Mouse (Mus musculus): ENCODE results near the gene Gm49320. TPM values are rescaled to one million over a fixed set of nuclear protein-coding genes. Genes with fewer than 3 reads are reported as not detected.
A peak's percentile ranks its signal among the peaks of the same experiment; 100 is the strongest.

The Gm49320 gene
- total and polyA plus RNA-seq, 3 experiments = 2.0 TPM; not detected in 2

DNA sequence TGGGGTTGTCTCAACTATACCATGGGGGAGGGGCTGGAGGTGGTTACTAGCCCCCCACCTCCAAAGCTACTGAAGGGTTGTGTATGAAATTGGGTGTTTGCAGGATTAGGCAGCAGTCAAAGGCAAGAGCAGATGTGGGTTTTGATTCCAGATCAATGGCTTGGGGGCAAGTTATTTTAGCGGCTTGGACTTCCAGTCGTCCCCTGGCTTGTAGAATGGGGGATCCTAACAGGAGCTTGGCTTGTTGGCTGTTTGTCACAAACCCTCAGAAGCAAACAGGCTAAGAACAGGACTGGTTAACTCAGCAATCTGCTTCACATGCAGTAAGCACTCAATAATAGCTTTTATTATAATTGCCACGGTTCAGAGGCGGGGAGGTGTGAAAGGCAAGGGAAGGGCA lies 18.7 kb downstream of the Gm49320 start:
- no peak overlapping the region for H3K4me3 ChIP-seq (ENCODE audit: control insufficient read depth in 1 of 2, insufficient read depth in 1 of 2, low read depth in 2 of 2, low read length in 2 of 2)
- peaks cover 3 to 7% of the 10 kb centered on the region in 2 experiments for H3K36me3 ChIP-seq (ENCODE audit: control insufficient read depth in 1 of 2, insufficient read depth in 2 of 2, low read length in 2 of 2)
- no peak overlapping the region for H3K9ac ChIP-seq (ENCODE audit: control insufficient read depth, low read depth, low read length, poor library complexity, severe bottlenecking)
- H3K27ac ChIP-seq (ENCODE audit: control insufficient read depth, low read depth, low read length) = no peak overlapping the region
- no peaks in the 10 kb centered on the region for H3K27me3 ChIP-seq (ENCODE audit: control insufficient read depth in 1 of 2, insufficient read depth in 2 of 2, low read length in 2 of 2)
- DNase-seq (ENCODE audit: low read depth, low spot score) = no peak
- TF ChIP-seq MAX (IDR thresholded peaks at IDR 0.05; ENCODE audit: low read length) = no peak
- no peak for TF ChIP-seq POLR2AphosphoS2 (IDR thresholded peaks at IDR 0.05; ENCODE audit: low read length)
- TF ChIP-seq ELF1 (IDR thresholded peaks at IDR 0.05; ENCODE audit: low read depth, low read length) = no peak
- TF ChIP-seq RAD21 (IDR thresholded peaks at IDR 0.05; ENCODE audit: low read depth, low read length) = no peak
- no peak for TF ChIP-seq RCOR1 (IDR thresholded peaks at IDR 0.05; ENCODE audit: low read depth, low read length)
- no peak for TF ChIP-seq POLR2AphosphoS5 (IDR thresholded peaks at IDR 0.05; ENCODE audit: borderline replicate concordance, low read depth, low read length)
- TF ChIP-seq ZNF384 (IDR thresholded peaks at IDR 0.05; ENCODE audit: low read depth, low read length) = no peak
- TF ChIP-seq KAT2A (conservative IDR thresholded peaks at IDR 0.05; ENCODE audit: low read depth, low read length) = no peak
- TF ChIP-seq MXI1 (IDR thresholded peaks at IDR 0.05; ENCODE audit: low read depth, low read length) = no peak
- TF ChIP-seq MAZ (IDR thresholded peaks at IDR 0.05; ENCODE audit: low read depth, low read length) = no peak
- no peak for TF ChIP-seq E2F4 (IDR thresholded peaks at IDR 0.05; ENCODE audit: borderline replicate concordance, low read depth, low read length)
- no peak for TF ChIP-seq MAFK (IDR thresholded peaks at IDR 0.05; ENCODE audit: borderline replicate concordance, low read depth, low read length)
- no peak for TF ChIP-seq MYC (IDR thresholded peaks at IDR 0.05; ENCODE audit: low read depth, low read length)
- no peak for TF ChIP-seq CTCF (IDR thresholded peaks at IDR 0.05 in 2 of 3, conservative IDR thresholded peaks at IDR 0.05 in 1 of 3; ENCODE audit: control insufficient read depth in 1 of 3, insufficient read depth in 1 of 3, low read depth in 2 of 3, low read length in 3 of 3, poor library complexity in 1 of 3, severe bottlenecking in 1 of 3)
- no peak for TF ChIP-seq JUND (IDR thresholded peaks at IDR 0.05; ENCODE audit: low read depth, low read length)
- TF ChIP-seq ETS1 (IDR thresholded peaks at IDR 0.05; ENCODE audit: low read depth, low read length) = no peak
- no peak for TF ChIP-seq MYB (IDR thresholded peaks at IDR 0.05; ENCODE audit: low read depth, low read length)
- no peak for TF ChIP-seq POLR2A (IDR thresholded peaks at IDR 0.05; ENCODE audit: control insufficient read depth in 1 of 2, insufficient read depth in 1 of 2, low read depth in 1 of 2, low read length in 2 of 2, poor library complexity in 1 of 2)
- TF ChIP-seq HCFC1 (IDR thresholded peaks at IDR 0.05; ENCODE audit: low read depth, low read length) = no peak
- no peak for TF ChIP-seq ZMIZ1 (IDR thresholded peaks at IDR 0.05; ENCODE audit: low read depth, low read length)
- H3K9me3 ChIP-seq (replicated peaks; ENCODE audit: insufficient read depth, low read length) = no peaks in the 10 kb centered on the region
- H3K4me1 ChIP-seq (ENCODE audit: control insufficient read depth in 1 of 2, insufficient read depth in 2 of 2, low read length in 2 of 2) = peaks cover 0 to 11% of the 10 kb centered on the region in 2 experiments; a peak in 2 of 4 replicates
- H3K79me2 ChIP-seq (ENCODE audit: control insufficient read depth, insufficient read depth, low read length, poor library complexity) = peaks cover 1% of the 10 kb centered on the region

DNA sequence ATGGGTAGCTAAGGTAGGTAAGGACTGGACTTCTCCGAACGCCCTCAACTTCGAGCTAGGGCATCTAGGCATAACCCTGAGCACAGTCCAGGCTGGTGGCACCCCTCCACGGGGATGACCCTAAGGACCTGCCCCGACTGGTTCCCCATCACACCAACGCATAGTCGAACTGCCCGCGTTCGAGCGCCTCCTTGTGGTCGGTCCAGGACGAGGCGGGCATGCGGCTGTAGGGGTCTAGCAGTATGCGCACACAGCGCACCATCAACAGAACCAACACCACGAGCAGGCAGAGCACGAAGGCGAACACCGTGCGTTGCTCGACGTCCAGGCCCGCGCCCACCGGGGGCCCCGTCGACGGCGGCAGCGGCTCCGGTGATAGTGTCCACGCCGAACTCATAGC lies 19.6 kb downstream of the Gm49320 start:
- TF ChIP-seq SIN3A (IDR thresholded peaks at IDR 0.05; ENCODE audit: low read length) = peak; percentile 14; the same call in 1 of the 2 replicates
- peak; percentile 21 for TF ChIP-seq ZC3H11A (IDR thresholded peaks at IDR 0.05; ENCODE audit: low read depth, low read length)
- peak; percentile 45 for TF ChIP-seq RAD21 (IDR thresholded peaks at IDR 0.05; ENCODE audit: low read depth, low read length)
- TF ChIP-seq ETS1 (IDR thresholded peaks at IDR 0.05; ENCODE audit: low read depth, low read length) = no peak
- no peak for TF ChIP-seq NELFE (IDR thresholded peaks at IDR 0.05; ENCODE audit: low read depth, low read length)
- peak; percentile 63 to 88 (median 70); a peak in 5 of 6 replicates for TF ChIP-seq CTCF (IDR thresholded peaks at IDR 0.05 in 2 of 3, conservative IDR thresholded peaks at IDR 0.05 in 1 of 3; ENCODE audit: control insufficient read depth in 1 of 3, insufficient read depth in 1 of 3, low read depth in 2 of 3, low read length in 3 of 3, poor library complexity in 1 of 3, severe bottlenecking in 1 of 3)
- TF ChIP-seq SMC3 (IDR thresholded peaks at IDR 0.05; ENCODE audit: low read depth, low read length) = peak; percentile 70
- Histone ChIP-seq H3K9ac (ENCODE audit: control insufficient read depth, low read depth, low read length, poor library complexity, severe bottlenecking) (peak overlapping the region; percentile 54; the same call in 1 of the 2 replicates), H3K4me1 (ENCODE audit: control insufficient read depth in 1 of 2, insufficient read depth in 2 of 2, low read length in 2 of 2) (peaks cover 0 to 11% of the 10 kb centered on the region in 2 experiments; a peak in 2 of 4 replicates)

More for the DNA sequence above, 19.6 kb downstream of the Gm49320 start:
- no peaks in the 10 kb centered on the region for H3K27me3 ChIP-seq (ENCODE audit: control insufficient read depth in 1 of 2, insufficient read depth in 2 of 2, low read length in 2 of 2)
- H3K79me2 ChIP-seq (ENCODE audit: control insufficient read depth, insufficient read depth, low read length, poor library complexity) = no peaks in the 10 kb centered on the region; the same call in 1 of the 2 replicates
- no peaks in the 10 kb centered on the region for H3K9me3 ChIP-seq (replicated peaks; ENCODE audit: insufficient read depth, low read length)
- no peak overlapping the region for H3K27ac ChIP-seq (ENCODE audit: control insufficient read depth, low read depth, low read length)
- peak; percentile 68 for DNase-seq (ENCODE audit: low read depth, low spot score)
- peaks cover 3 to 7% of the 10 kb centered on the region in 2 experiments for H3K36me3 ChIP-seq (ENCODE audit: control insufficient read depth in 1 of 2, insufficient read depth in 2 of 2, low read length in 2 of 2)
- peak overlapping the region; percentile 41 to 50; a peak in 3 of 4 replicates for H3K4me3 ChIP-seq (ENCODE audit: control insufficient read depth in 1 of 2, insufficient read depth in 1 of 2, low read depth in 2 of 2, low read length in 2 of 2)
